Mouse (Mus musculus): ENCODE measurements around the gene Jag1. TPM values are rescaled to one million over a fixed set of nuclear protein-coding genes. Genes with fewer than 3 reads are reported as not detected.

The Jag1 gene
- total and polyA plus RNA-seq, 3 experiments: 0.42 TPM; not detected in 2

- Histone ChIP-seq H3K27me3 (ENCODE audit: control insufficient read depth in 1 of 2, insufficient read depth in 2 of 2, low read length in 2 of 2) (no peaks in the 10 kb centered on the region), H3K4me3 (ENCODE audit: control insufficient read depth in 1 of 2, insufficient read depth in 1 of 2, low read depth in 2 of 2, low read length in 2 of 2) (no peak overlapping the region), H3K9ac (ENCODE audit: control insufficient read depth, low read depth, low read length, poor library complexity, severe bottlenecking) (no peak overlapping the region), H3K36me3 (ENCODE audit: control insufficient read depth in 1 of 2, insufficient read depth in 2 of 2, low read length in 2 of 2) (no peaks in the 10 kb centered on the region), H3K27ac (ENCODE audit: control insufficient read depth, low read depth, low read length) (no peak overlapping the region), H3K9me3 (replicated peaks; ENCODE audit: insufficient read depth, low read length) (no peaks in the 10 kb centered on the region), H3K4me1 (ENCODE audit: control insufficient read depth in 1 of 2, insufficient read depth in 2 of 2, low read length in 2 of 2) (no peaks in the 10 kb centered on the region), H3K79me2 (ENCODE audit: control insufficient read depth, insufficient read depth, low read length, poor library complexity) (no peaks in the 10 kb centered on the region)
- no peak for DNase-seq (ENCODE audit: low read depth, low spot score)
- TF ChIP-seq NELFE (IDR thresholded peaks at IDR 0.05; ENCODE audit: low read depth, low read length): no peak
- no peak for TF ChIP-seq ETS1 (IDR thresholded peaks at IDR 0.05; ENCODE audit: low read depth, low read length)
These were observed 3.0 kb downstream of the Jag1 start for GRCm38 (mm10) chr2:137113288-137114061.

DNA sequence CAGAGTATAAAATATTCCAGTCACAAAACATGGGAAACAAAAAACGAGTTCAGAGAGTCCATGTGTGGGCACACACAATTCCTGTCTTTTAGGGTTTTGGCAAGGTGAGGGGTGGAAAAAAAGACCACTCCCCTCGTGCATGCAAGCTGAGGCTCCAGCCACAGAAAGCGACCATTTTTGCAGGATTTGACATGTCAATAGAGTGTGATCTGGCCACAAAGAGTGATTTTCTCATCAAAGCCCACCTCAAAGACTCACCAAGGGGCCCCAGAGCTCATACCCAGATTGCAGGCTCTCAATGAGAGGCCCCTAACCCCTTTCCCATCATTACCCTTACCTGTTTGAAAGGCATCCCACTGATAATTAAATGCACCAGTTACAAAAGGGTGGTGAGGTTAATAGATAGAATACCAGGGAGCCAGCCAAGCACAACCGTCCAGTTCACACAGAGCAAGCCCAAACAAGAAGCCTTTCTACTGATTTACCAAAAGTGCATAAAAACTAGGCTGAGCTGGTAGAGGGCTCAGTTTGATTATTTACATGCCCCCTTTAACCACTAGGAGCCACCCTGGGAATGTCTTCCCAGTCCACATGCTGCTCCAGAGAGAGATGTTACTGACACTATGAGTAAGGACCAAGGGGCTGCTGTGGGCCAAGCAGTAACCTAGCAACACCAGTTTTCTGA is 6.1 kb downstream of the Jag1 start:
- no peak for DNase-seq (ENCODE audit: low read depth, low spot score)
- Histone ChIP-seq H3K4me1 (ENCODE audit: control insufficient read depth in 1 of 2, insufficient read depth in 2 of 2, low read length in 2 of 2) (no peaks in the 10 kb centered on the region), H3K27me3 (ENCODE audit: control insufficient read depth in 1 of 2, insufficient read depth in 2 of 2, low read length in 2 of 2) (no peaks in the 10 kb centered on the region), H3K36me3 (ENCODE audit: control insufficient read depth in 1 of 2, insufficient read depth in 2 of 2, low read length in 2 of 2) (no peaks in the 10 kb centered on the region), H3K9ac (ENCODE audit: control insufficient read depth, low read depth, low read length, poor library complexity, severe bottlenecking) (no peak overlapping the region), H3K79me2 (ENCODE audit: control insufficient read depth, insufficient read depth, low read length, poor library complexity) (no peaks in the 10 kb centered on the region), H3K27ac (ENCODE audit: control insufficient read depth, low read depth, low read length) (no peak overlapping the region), H3K9me3 (replicated peaks; ENCODE audit: insufficient read depth, low read length) (no peaks in the 10 kb centered on the region), H3K4me3 (ENCODE audit: control insufficient read depth in 1 of 2, insufficient read depth in 1 of 2, low read depth in 2 of 2, low read length in 2 of 2) (no peak overlapping the region)
- TF ChIP-seq ETS1 (IDR thresholded peaks at IDR 0.05; ENCODE audit: low read depth, low read length): no peak
- TF ChIP-seq ZNF384 (IDR thresholded peaks at IDR 0.05; ENCODE audit: low read depth, low read length): no peak
- no peak for TF ChIP-seq POLR2AphosphoS2 (IDR thresholded peaks at IDR 0.05; ENCODE audit: low read length)
- TF ChIP-seq MAFK (IDR thresholded peaks at IDR 0.05; ENCODE audit: borderline replicate concordance, low read depth, low read length): no peak
- no peak for TF ChIP-seq JUND (IDR thresholded peaks at IDR 0.05; ENCODE audit: low read depth, low read length)
- TF ChIP-seq USF1 (IDR thresholded peaks at IDR 0.05; ENCODE audit: low read depth, low read length): no peak
- TF ChIP-seq SIN3A (IDR thresholded peaks at IDR 0.05; ENCODE audit: low read length): no peak
- no peak for TF ChIP-seq RAD21 (IDR thresholded peaks at IDR 0.05; ENCODE audit: low read depth, low read length)
- no peak for TF ChIP-seq ZC3H11A (IDR thresholded peaks at IDR 0.05; ENCODE audit: low read depth, low read length)
- TF ChIP-seq TCF12 (IDR thresholded peaks at IDR 0.05; ENCODE audit: low read depth, low read length): no peak
- TF ChIP-seq ELF1 (IDR thresholded peaks at IDR 0.05; ENCODE audit: low read depth, low read length): no peak
- no peak for TF ChIP-seq MEF2A (IDR thresholded peaks at IDR 0.05; ENCODE audit: extremely low read depth, insufficient replicate concordance, low read depth, low read length, poor library complexity, severe bottlenecking)
- TF ChIP-seq NRF1 (IDR thresholded peaks at IDR 0.05; ENCODE audit: insufficient read depth, low read depth, low read length, poor library complexity, severe bottlenecking): no peak
- TF ChIP-seq POLR2A (IDR thresholded peaks at IDR 0.05; ENCODE audit: control insufficient read depth in 1 of 2, insufficient read depth in 1 of 2, low read depth in 1 of 2, low read length in 2 of 2, poor library complexity in 1 of 2): no peak
- no peak for TF ChIP-seq MYC (IDR thresholded peaks at IDR 0.05; ENCODE audit: low read depth, low read length)
- TF ChIP-seq RCOR1 (IDR thresholded peaks at IDR 0.05; ENCODE audit: low read depth, low read length): no peak
